Mouse (Mus musculus): ENCODE measurements around the gene Aprt.

The Aprt gene

GRCm38 (mm10) chr8:122558671-122559349, 17.9 kb downstream of the Aprt start:
- DNase-seq: no peak

- DNase-seq: no peak
Observed at GRCm38 (mm10) chr8:122557248-122558038, 19.3 kb downstream of the Aprt start.

GRCm38 (mm10) chr8:122556030-122557009, 20.4 kb downstream of the Aprt start:
- peak; percentile 79 to 82 for DNase-seq

GRCm38 (mm10) chr8:122554786-122555185, 21.9 kb downstream of the Aprt start:
- no peak for DNase-seq

- DNase-seq: peak; percentile 98
Observed at GRCm38 (mm10) chr8:122551265-122552051, 25.3 kb downstream of the Aprt start, which contains the start of gene Piezo1. TSS of gene Piezo1 (minus strand) at chr8:122551329.

- DNase-seq: no peak
Observed at GRCm38 (mm10) chr8:122550995-122551264, 25.8 kb downstream of the Aprt start.

- DNase-seq: peak; percentile 58 to 60
Observed at GRCm38 (mm10) chr8:122550234-122550994, 26.3 kb downstream of the Aprt start.

- no peak for DNase-seq
Observed at GRCm38 (mm10) chr8:122548891-122549439, 27.7 kb downstream of the Aprt start.

- DNase-seq: no peak
Observed at GRCm38 (mm10) chr8:122548331-122548730, 28.4 kb downstream of the Aprt start.

- DNase-seq: peak; percentile 86 to 90
Observed at GRCm38 (mm10) chr8:122547815-122548214, 28.9 kb downstream of the Aprt start.

GRCm38 (mm10) chr8:122546811-122547453, 29.8 kb downstream of the Aprt start:
- peak in 1 of 2 experiments; percentile 7 for DNase-seq

- DNase-seq: no peak
Observed at GRCm38 (mm10) chr8:122546066-122546755, 30.5 kb downstream of the Aprt start.

GRCm38 (mm10) chr8:122544138-122544537, 32.6 kb downstream of the Aprt start:
- DNase-seq: no peak

- no peak for DNase-seq
Observed at GRCm38 (mm10) chr8:122538310-122539076, 38.2 kb downstream of the Aprt start.

- no peak for DNase-seq
Observed at GRCm38 (mm10) chr8:122537812-122538211, 38.9 kb downstream of the Aprt start.

- DNase-seq: no peak
Observed at GRCm38 (mm10) chr8:122537033-122537432, 39.7 kb downstream of the Aprt start.

- no peak for DNase-seq
Observed at GRCm38 (mm10) chr8:122531312-122531711, 45.4 kb downstream of the Aprt start.

- no peak for DNase-seq
Observed at GRCm38 (mm10) chr8:122529159-122529558, 47.5 kb downstream of the Aprt start.

GRCm38 (mm10) chr8:122527937-122528336, 48.8 kb downstream of the Aprt start:
- no peak for DNase-seq
